Mouse (Mus musculus) mouse trophoblast stem cell (cell line): ENCODE data around the gene Rag1.

ENCODE experiments used
- in situ Hi-C, 2 experiments: fragments of 300-500 bp; cut with MseI, MboI; formaldehyde crosslinking; loops; 2 replicates in 1 of 2; 3 replicates in 1 of 2; pipeline ENCODE4 v1.15.1; 2025

The Rag1 gene

GRCm38 (mm10) chr2:101649114-101649671 lies at the start of gene Rag1, which contains the start of gene B230118H07Rik:
TSS of gene Rag1 (minus strand) at chr2:101649501.
TSS of gene B230118H07Rik (minus strand) at chr2:101649532.
- in situ Hi-C loops = no loop called here

- in situ Hi-C loops = no loop called here
Observed at GRCm38 (mm10) chr2:101695584-101695983, 46.3 kb upstream of the Rag1 start.

DNA sequence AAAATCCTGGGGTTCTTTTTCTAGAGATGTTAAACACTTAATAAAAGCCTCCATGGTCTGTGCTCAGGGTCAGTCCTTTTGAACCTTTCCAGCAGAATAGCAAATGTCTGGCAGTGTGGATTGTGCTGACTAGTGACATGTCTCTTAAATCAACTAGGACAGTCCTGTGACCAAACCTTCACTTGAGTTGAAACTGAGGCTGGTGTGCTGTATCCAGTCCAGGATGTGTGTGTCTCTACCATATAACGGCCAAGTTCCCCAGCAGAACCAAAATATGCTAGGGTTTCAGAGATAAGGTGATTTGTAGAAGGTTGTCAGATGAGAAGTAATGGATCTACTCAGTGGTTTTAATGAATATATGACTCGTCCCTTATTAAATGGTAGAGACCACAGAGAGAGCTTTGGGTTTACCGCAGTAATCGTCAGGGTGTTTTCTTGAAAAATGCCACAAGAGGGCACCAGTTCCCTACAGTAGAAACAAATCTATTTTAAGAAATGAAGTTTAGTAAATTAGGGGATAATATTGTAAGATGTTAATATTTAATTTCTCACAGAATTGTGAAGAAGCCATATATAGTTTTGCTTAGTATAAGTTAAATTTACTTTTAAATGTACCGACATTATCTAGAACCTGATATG lies 44.4 kb upstream of the Rag1 start:
- in situ Hi-C loops = no loop called here

- in situ Hi-C loops = no loop called here
Observed at GRCm38 (mm10) chr2:101693043-101693442, 43.7 kb upstream of the Rag1 start.

DNA sequence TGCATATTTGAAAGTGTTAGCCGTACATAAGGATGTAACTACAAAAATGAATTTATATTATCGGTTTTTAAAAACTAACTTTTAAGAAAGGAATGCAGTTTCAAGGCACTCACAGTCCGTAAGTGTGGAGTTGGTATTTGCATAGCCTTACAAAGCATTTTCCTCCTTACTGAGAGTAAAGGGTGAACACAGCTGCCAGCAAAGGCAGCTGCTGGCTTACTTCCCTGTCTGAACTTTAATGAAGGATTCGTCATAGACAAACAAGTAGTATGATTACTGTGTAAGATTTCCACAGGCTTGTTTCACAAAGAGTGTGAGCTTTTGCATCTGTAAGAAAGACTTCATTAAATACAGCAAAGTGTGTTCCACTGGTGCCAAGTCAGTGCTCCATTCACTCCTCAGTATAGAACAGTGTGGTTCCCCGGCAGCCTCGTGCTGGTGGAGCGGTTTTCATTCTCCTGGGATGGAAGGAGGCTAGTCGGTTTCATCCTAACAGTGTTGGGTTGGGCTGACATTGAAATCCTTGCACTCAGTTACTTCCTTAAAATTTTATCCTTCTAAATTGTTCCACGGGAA lies 41.0 kb upstream of the Rag1 start:
- in situ Hi-C loops = no loop called here

DNA sequence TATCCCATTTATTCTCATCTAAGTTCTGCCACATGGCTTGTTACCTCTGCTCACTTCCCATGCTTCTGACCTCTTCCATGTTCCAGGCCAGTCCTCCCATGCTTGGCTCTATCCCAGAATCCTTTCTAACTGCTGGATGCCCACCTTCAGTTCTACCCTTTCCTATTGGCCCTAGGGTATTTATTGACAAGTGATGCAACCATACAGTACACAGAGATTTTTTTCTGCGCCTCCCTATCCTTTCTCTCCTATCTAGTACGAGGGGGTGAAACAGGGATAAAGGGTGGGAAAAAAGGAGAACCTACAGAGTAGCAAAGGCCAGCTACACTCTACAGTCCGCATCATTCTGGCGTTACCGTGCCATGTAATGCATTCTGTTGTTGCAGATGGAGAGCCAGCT lies 38.7 kb upstream of the Rag1 start:
- in situ Hi-C loops = no loop called here

- in situ Hi-C loops = no loop called here
Observed at GRCm38 (mm10) chr2:101684421-101684820, 35.1 kb upstream of the Rag1 start.

DNA sequence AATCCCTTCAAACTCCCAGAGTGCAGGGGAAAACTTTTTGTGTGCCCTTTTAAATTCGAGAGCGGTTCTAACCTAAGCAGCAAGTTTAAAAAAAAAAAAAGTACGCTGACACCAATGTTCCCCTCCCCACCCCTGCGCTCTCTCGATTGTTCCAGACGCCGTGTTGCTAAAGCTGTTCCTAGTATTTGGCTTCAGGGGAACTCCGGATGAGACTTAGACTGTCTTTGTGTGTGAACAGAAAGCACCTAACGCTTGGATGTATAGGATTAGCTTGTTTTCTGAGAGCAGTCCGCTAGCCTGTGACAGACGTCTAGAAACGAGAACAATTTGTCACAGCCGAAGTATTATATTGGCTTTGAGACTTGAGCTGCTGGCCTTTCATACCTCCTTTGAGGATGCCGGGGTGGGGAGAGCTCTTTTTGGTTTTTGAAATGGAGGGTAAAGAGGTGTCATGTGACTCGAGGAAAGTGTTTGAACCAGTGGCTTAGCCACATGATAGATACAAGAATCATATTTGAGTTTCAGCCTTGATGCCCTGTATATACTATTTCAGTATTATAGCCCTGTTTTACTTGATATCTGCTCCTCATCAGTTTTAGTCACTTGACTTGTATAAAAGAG lies 30.0 kb upstream of the Rag1 start:
- in situ Hi-C loops = no loop called here

GRCm38 (mm10) chr2:101678236-101679021 lies 29.1 kb upstream of the Rag1 start, which contains the start of gene Traf6:
TSS of gene Traf6 (plus strand) at chr2:101678429.
- in situ Hi-C loops = no loop called here

- in situ Hi-C loops = no loop called here
Observed at GRCm38 (mm10) chr2:101673547-101673946, 24.2 kb upstream of the Rag1 start.

DNA sequence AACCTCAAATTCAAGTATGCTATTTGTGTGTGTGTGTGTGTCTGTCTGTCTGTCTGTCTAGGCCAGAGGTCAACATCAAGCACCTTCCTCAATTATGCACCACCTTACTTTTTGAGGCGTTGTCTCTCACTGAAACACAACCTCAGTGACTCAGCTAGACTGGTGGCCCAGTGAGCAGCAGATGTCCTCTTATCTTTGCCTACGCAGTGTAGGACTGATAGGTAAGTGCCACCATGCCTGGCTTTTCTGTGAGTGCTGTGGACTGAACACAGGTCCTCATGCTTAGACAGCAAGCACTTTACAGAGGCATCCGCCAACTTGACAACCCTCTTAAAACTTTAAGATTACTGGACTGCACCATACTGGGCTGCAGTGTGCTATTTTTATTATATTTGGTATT lies 19.4 kb upstream of the Rag1 start:
- in situ Hi-C loops = no loop called here

DNA sequence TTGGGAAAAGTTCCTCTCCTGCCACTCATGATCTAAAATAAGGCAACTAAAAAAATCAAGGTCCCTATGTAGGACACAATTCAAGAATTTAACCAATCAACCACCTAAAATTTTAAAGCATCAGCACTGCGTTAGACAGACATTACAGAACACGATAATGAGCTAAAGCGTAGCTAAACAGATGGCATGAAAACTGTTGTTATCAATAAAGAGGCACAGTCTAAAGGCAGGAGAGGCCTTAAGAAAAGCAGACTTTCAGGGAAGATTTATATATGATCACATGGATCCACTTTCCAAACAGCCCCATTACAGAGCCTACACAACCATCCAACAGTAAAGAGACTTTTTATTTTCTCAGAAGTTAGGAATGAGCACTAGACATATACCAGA lies 16.4 kb upstream of the Rag1 start:
- in situ Hi-C loops = no loop called here

DNA sequence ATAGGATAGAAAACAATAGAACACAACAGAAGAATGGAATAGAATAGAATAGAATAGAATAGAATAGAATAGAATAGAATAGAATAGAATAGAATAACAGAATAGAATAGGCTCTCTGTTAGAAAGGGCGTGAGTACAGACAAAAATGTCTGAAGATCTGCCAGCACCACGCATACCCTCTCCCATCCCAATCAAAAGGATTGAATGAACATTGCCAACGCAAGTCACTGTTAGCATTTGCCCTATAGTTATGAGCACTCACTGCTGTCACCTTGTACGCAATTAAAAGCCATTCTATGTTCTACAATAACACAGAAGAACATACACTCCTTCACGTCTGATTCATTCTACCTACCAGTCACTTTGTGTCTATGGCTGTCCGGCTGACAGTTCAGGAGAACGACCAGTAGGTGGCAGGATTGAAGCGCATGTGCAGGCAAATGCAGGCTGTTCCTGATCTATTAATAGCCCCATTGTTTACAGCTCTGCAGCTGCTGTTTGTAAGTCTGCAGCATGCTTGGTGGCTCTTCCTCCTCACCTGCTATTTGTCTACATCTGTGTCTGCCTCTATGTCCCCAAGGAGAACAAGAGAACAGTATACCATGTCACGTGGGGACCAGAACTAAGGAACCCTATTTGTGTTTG lies 15.9 kb upstream of the Rag1 start:
- in situ Hi-C loops = no loop called here

DNA sequence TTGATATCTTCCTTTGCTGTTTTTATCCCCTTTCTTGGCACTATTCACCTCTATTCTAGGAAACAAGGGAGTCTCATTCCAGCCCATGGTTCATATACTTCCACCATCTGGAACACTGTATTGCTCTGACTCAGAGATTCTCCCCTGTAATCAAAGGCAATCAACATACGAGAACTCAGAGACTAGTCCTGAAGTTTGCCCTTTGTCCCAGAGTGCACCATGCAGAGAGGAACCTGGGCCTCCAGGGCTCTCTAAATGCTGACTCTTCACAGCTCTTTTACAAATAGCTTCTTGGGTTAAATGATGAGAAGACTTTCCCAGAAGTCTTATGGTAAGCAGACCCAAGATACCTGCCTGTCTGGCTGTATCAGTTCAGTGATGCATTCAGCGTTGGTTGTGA lies 11.2 kb upstream of the Rag1 start:
- in situ Hi-C loops = no loop called here

- in situ Hi-C loops = loop anchor here (5.0 to 10.0 kb wide), 2 partner anchors 178 to 181 kb away; no protein-coding TSS in a partner anchor
Observed at GRCm38 (mm10) chr2:101652921-101653597, 3.8 kb upstream of the Rag1 start.

GRCm38 (mm10) chr2:101652204-101652920 lies 3.1 kb upstream of the Rag1 start:
- in situ Hi-C loops = loop anchor here (5.0 to 10.0 kb wide), 2 partner anchors 178 to 180 kb away; no protein-coding TSS in a partner anchor

DNA sequence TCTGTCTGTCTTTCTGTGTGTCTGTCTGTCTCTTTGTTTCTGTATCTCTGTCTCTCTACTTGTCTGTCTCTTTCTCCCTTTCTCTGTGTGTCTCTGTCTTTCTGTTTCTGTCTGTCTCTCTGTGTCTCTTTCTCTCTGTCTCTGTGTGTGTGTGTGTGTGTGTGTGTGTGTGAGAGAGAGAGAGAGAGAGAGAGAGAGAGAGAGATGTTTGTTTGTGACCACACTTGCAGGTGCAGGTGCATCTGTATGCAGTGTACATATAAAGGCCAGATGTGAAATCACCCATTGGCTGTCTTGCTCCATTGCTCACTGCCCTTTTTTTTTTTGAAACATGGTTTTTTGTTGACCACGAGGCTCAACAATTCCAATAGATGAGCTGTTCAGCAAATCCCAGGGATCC lies 1.1 kb upstream of the Rag1 start:
- in situ Hi-C loops = loop anchor here (5.0 to 10.0 kb wide), 2 partner anchors 176 to 178 kb away; no protein-coding TSS in a partner anchor

GRCm38 (mm10) chr2:101648361-101648760 lies 940 bp downstream of the Rag1 start:
- in situ Hi-C loops = no loop called here

DNA sequence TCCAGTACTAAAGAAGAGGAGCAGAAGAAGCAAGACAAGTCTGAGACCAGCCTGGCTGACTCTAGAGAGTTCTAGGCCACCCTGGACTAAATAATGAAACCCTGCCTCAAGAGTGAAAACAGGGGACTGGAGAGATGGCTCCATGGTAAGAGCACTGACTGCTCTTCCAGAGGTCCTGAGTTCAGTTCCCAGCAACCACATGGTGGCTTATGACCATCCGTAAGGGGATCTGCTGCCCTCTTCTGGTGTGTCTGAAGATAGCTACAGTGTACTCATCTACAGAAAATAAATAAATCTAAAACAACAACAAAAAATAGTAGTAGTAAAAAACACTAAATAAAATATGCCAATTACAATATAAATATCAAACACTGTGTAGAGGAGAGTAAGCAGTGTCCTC lies 3.5 kb downstream of the Rag1 start:
- in situ Hi-C loops = no loop called here

DNA sequence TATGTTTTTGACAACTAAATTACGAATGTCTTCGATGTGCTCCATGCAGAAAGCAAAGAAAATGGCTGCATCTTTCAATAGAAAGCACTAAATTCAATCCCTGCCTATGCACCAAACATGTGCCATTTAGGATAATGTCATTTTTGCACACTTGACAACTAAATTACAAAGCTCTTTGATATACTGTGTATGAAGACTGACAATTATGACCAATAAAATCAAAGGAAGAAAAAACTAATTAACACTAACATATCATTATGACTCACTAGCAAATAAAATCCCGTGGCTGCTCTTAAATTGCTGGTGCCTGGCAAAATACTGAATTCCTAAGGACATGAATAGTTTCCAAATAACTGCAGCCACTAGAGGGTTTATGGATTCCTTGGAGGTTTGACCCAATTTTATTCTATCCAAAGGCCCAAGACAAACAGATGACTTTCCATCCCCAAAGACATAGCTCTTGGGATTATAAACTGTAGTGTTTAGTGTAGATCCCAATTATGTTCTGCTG lies 9.4 kb downstream of the Rag1 start:
- in situ Hi-C loops = no loop called here
